Mouse (Mus musculus): ENCODE measurements around the gene Fbxl7.
"Not testable (repeated sequence)": the region's sequence is repeated elsewhere in the genome, so short reads cannot be mapped to it uniquely, and the experiment has no call there.

Fbxl7 gene

DNA sequence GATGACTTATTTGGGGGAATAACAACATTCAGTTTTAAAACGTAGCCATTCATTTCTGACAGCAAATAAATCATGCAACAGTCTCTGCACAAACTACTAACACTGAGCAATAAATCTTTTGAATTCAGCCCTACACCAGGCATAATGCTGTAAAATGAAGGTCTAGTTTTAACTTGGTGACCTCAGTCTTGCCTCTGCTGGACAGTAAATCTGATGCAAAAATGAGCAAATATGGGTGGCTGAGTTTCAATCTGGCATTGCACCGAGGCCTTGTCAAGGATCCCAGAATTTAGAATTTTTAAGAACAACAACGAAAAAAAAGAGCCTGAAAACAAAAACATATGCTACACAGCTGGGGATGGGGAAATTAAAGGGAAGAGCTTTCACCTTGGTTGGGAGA, 85.8 kb downstream of the Fbxl7 start:
- no peak for DNase-seq (ENCODE audit: low spot score in 2 of 2)

DNA sequence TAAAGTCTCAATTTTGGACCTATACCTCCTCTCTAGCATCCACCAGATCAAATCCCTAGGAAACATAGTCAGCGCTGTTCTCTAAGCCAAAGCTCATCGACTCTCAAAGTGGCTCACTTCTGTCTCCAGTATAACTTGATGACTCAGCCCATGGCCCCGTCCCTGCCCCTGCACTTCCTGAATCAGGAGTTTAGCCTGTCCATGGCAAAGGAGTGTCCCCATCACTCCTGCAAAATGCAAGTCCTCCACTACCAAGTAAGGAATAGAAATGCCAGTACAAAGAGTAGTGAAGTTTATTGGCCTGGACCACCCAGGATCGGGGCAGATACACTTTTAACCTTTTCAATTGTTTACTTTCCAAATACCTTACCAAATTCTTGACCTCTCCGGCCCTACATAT, 91.3 kb downstream of the Fbxl7 start:
- no peak for DNase-seq (ENCODE audit: low spot score in 2 of 2)

DNA sequence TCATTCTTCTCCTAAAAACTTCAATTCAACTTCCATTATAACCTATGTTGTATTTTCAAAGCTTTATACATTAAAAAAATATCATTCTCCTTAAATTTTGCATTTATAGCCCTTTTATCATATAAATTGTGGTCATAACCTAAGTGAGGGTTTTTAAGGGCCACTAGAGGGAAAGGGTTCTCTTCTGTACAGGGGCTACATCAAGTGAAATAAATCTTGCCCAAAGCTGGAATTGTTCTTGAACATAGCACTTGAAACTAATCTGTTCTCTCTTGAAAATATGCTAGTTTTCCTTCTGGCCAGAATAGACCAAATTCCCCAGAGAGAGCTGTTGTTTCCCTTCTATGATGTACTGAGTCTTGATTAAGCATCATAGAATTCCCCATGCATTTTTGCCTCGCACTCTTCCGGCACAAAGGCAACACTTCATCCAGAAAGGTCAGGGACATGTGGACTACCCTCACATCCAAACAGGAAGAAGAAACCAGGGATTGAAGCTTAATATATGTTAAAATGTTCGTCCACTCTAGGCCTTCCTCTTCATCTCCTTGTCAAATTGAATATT, 95.8 kb downstream of the Fbxl7 start:
- DNase-seq (ENCODE audit: low spot score in 2 of 2) = no peak

DNA sequence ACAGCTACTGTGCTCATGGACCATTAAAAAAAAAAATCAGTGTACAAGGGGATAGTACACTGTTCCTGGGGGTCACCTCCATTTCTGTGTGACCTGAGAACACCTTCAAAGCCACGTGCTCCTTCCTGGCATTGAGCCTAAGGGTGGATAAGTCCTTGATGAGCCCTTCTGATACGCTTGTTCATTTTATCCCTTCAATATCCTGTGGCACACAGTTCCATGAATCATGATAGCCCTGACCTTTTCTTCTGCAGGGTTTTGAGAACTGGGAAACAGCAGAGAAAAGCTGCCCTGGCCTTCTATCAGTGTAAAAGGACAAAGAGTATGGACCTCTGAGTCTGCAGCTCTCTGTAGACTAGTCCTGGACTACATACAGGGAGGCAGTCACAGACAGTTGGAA, 99.4 kb downstream of the Fbxl7 start:
- no peak for DNase-seq (ENCODE audit: low spot score in 2 of 2)

GRCm38 (mm10) chr15:26795518-26795917, 99.9 kb downstream of the Fbxl7 start:
- peak; percentile 60 to 69 for DNase-seq (ENCODE audit: low spot score in 2 of 2)

DNA sequence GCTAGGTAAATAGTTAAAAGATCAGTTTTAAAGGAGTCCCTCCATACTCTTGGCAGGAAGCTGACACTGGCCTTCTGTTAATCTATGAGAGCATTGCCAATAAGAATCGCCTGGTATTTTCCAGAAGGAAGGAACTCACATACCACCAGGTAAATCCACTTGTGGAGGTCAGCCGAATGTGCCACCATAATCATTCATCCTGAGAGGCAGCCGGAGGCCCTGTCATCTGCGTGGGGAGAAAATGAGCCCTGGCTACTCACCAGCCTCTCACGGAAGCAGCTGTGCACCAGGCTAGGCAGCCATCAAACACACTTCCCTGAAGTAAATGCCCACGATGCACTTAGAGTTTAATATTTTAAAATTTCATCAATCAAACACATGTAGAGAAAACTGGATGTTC, 108.2 kb downstream of the Fbxl7 start:
- DNase-seq (ENCODE audit: low spot score in 2 of 2) = no peak

- DNase-seq (ENCODE audit: low spot score in 2 of 2) = no peak
Measured at GRCm38 (mm10) chr15:26780557-26780956, 114.8 kb downstream of the Fbxl7 start.

GRCm38 (mm10) chr15:26779129-26779528, 116.3 kb downstream of the Fbxl7 start:
- DNase-seq (ENCODE audit: low spot score in 2 of 2) = no peak

DNA sequence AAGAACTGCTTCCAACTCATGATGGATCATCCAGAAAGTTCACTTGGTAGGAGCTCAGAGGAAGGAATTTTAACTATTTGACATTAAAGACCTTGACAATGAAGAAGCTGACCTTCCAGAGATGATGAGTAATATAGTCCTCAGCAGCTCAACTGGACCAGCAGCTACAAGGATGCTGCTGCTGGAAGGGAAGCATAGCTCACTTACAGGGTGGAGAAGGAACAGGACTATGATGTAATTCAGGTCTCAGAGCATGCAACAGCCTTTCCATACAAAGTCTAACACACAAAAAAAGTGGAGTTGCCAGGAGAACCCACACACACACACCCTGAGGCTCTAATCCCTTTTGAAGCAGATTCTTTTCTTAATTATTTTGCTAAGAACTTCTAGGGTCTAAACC, 119.7 kb downstream of the Fbxl7 start:
- no peak for DNase-seq (ENCODE audit: low spot score in 2 of 2)

DNA sequence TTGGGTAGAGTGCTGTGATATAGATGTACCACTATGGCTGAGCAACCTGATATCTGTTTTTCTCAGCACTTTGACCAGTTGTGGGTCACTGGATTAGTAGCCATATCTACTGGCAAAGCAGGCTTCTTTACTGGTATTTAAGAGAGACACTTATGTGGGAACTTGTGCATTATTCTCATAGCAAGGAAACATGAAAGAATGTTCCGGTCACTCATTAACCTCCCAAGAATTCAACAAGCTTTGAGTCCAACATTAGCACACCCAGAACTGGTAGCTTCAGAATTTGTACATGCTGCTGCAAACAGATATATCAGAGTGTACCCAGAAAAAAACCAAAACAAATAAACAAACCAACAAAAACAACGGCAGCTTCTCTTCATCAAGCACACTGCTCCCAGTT, 120.5 kb downstream of the Fbxl7 start:
- no peak for DNase-seq (ENCODE audit: low spot score in 2 of 2)

- no peak for DNase-seq (ENCODE audit: low spot score in 2 of 2)
Measured at GRCm38 (mm10) chr15:26761651-26762050, 133.7 kb downstream of the Fbxl7 start.

GRCm38 (mm10) chr15:26748484-26748883, 146.9 kb downstream of the Fbxl7 start:
- DNase-seq (ENCODE audit: low spot score in 2 of 2) = peak in 1 of 2 experiments; percentile 6

GRCm38 (mm10) chr15:26732366-26732765, 163.0 kb downstream of the Fbxl7 start:
- DNase-seq (ENCODE audit: low spot score in 2 of 2) = no peak

GRCm38 (mm10) chr15:26730760-26731159, 164.6 kb downstream of the Fbxl7 start:
- peak; percentile 54 to 72 for DNase-seq (ENCODE audit: low spot score in 2 of 2)

DNA sequence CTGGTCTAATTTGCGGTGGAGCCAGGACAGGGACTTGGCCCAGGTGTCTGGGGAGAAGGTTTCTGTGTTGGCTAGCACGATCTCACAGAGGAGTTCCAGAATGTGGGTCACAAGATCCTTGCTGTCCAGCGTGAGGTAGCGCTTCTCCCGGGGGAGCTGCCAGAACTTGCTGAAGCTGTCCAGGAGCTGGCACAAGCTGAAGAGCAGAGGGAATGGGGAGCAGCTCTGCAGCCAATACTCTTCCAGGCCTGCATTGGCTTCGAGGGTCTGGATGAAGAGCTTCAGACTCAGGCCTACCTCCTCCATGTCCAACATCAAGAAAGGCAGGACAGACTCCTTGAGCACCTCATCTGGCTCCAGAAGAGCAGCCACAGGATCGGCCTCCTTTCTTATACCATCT, 166.0 kb downstream of the Fbxl7 start:
- not testable (repeated sequence) for DNase-seq (ENCODE audit: low spot score in 2 of 2)

GRCm38 (mm10) chr15:26718390-26719036, 176.9 kb downstream of the Fbxl7 start:
- no peak for DNase-seq (ENCODE audit: low spot score in 2 of 2)

- no peak for DNase-seq (ENCODE audit: low spot score in 2 of 2)
Measured at GRCm38 (mm10) chr15:26717952-26718351, 177.4 kb downstream of the Fbxl7 start.

- no peak for DNase-seq (ENCODE audit: low spot score in 2 of 2)
Measured at GRCm38 (mm10) chr15:26716181-26716580, 179.2 kb downstream of the Fbxl7 start.

DNA sequence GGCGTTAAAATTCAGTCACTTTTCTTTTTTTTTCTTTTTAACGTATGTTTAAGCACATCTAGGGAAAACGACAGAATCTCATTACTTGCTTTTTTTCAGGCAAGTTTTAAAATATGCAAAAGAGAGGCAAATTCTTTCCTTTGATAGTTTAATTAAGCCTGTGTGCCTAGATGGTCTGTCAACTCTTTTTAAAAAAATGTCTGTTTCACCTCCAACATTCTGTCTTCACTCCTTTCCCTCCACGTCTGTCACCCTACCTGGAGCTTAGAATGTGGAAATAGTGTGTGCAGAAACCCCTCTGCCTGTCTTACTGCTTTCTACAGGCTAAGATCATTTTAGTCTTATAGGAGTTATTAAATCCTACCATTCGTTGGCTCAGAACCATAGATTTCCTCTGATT, 179.7 kb downstream of the Fbxl7 start:
- no peak for DNase-seq (ENCODE audit: low spot score in 2 of 2)

DNA sequence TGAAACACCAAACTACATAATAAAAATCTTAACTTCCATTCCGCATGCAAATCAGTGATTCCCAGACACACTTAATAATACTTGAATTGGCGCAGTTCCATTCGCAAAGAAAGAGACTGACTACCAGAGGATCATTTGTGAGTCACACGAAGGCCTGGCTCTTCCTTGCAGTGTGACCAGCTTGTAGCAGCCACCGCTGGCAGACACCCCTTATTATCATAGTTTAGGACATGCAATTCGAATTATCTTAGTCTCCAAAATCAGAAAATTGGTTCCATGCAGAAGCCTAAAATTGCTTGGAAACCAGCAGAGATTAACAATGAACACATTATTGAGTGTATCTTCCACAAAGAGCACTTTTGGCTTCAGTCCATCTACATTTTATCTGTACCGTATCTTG, 183.1 kb downstream of the Fbxl7 start:
- DNase-seq (ENCODE audit: low spot score in 2 of 2) = no peak

DNA sequence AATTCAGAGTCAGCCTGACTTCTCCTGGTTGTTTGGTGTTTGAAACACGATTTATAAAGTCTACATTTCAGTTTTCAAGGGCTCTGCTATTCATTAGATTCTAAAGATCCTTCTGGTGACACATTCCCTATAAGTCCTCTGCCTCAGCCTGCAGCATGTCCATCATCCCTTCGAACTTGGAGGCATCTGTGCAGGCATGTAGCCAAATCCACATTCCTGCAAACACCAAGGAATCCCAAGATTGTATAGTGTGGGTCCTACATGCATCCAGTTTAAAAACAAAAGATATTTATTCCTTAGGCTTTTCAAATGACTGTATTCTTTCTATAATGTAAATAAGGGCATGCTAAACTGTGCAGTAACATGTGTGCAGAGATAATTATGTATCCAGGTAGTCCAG, 190.4 kb downstream of the Fbxl7 start:
- no peak for DNase-seq (ENCODE audit: low spot score in 2 of 2)

DNA sequence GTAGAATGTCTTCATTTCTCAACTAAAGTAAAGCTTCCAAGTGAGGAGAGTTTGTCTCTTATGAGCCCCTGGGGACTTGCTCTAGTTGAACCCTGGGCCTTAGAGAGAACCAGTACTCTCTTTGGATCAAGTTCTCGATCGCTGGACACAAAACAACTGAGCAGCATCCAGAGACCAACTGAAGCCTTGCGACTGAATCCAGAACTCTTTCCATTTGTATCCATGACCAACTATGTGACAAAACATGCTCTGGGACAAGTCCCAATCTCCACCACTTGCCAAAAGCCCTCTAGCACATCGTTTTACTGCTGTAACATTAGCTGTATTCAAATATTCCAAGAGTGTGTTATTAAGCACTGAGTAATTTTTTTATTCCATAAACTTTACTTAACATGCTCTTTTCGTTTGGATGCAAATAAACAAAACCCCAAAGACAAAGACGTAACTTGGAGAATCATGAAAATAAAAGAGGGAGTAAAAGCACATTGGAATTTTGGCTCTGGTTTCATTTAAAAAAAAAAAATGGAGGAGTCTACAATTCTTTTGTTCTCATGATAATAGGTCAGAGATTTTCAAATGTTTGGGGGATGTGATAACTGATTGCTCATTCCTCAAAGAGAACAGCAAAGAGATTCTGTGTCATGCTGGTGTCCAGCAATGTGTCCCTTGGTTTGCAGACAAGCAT, 192.1 kb downstream of the Fbxl7 start:
- no peak for DNase-seq (ENCODE audit: low spot score in 2 of 2)

GRCm38 (mm10) chr15:26701949-26702675, 193.3 kb downstream of the Fbxl7 start:
- DNase-seq (ENCODE audit: low spot score in 2 of 2) = no peak
